Mouse (Mus musculus) heart, postnatal 25 days (tissue): ENCODE measurements around the gene Eif3d. TPM values are rescaled to one million over a fixed set of nuclear protein-coding genes. Genes with fewer than 3 reads are reported as not detected.

ENCODE experiments used
- DNase-seq: peaks from one replicate; pipeline ENCODE4 v3.0.0; 2022; ENCODE audit warnings: low spot score
- intact Hi-C: fragments of 180-260 bp; cut with DNase I; formaldehyde crosslinking; loops from one replicate; pipeline ENCODE4 v1.15.1; 2025
- total RNA-seq, 2 experiments: library from RNA; stranded (reverse); gene quantifications; 2 replicates each; pipeline ENCODE4 v1.2.3; 2021

Gene Eif3d
- total RNA-seq, 2 experiments from 2014 or later: 69.3 to 69.5 TPM

- intact Hi-C loops: no loop called here
- no peak for DNase-seq
Measured at GRCm38 (mm10) chr15:77923267-77924035, 47.2 kb downstream of the Eif3d start.

GRCm38 (mm10) chr15:77922710-77923109 is 47.9 kb downstream of the Eif3d start:
- no peak for DNase-seq
- intact Hi-C loops: no loop called here

- no peak for DNase-seq
- intact Hi-C loops: no loop called here
Measured at GRCm38 (mm10) chr15:77921636-77922035, 49.0 kb downstream of the Eif3d start.

- intact Hi-C loops: no loop called here
- DNase-seq: no peak
Measured at GRCm38 (mm10) chr15:77920511-77921462, 49.8 kb downstream of the Eif3d start.

GRCm38 (mm10) chr15:77919441-77919840 is 51.2 kb downstream of the Eif3d start:
- intact Hi-C loops: loop anchor here (5.0 kb wide), 1 partner anchor 77 kb away; the partner anchor contains the start of gene Myh9
- DNase-seq: no peak

GRCm38 (mm10) chr15:77916851-77917544 is 53.6 kb downstream of the Eif3d start:
- intact Hi-C loops: loop anchor here (2.0 to 5.0 kb wide), 3 partner anchors 75 to 142 kb away; partner anchors contain the start of gene Myh9
- DNase-seq: peak; percentile 75

- no peak for DNase-seq
- intact Hi-C loops: loop anchor here (5.0 kb wide), 1 partner anchor 73 kb away; the partner anchor contains the start of gene Myh9
Measured at GRCm38 (mm10) chr15:77915287-77915686, 55.3 kb downstream of the Eif3d start.

- DNase-seq: no peak
- intact Hi-C loops: loop anchor here (5.0 kb wide), 1 partner anchor 57 kb away; no protein-coding TSS in a partner anchor
Measured at GRCm38 (mm10) chr15:77914507-77914906, 56.1 kb downstream of the Eif3d start.

- DNase-seq: no peak
- intact Hi-C loops: loop anchor here (5.0 kb wide), 1 partner anchor 56 kb away; no protein-coding TSS in a partner anchor
Measured at GRCm38 (mm10) chr15:77913054-77913453, 57.6 kb downstream of the Eif3d start.

GRCm38 (mm10) chr15:77912585-77912984 is 58.0 kb downstream of the Eif3d start:
- DNase-seq: no peak
- intact Hi-C loops: loop anchor here (5.0 kb wide), 1 partner anchor 55 kb away; no protein-coding TSS in a partner anchor

GRCm38 (mm10) chr15:77912048-77912447 is 58.6 kb downstream of the Eif3d start:
- intact Hi-C loops: loop anchor here (5.0 kb wide), 1 partner anchor 55 kb away; no protein-coding TSS in a partner anchor
- DNase-seq: peak; percentile 31

- peak; percentile 40 for DNase-seq
- intact Hi-C loops: loop anchor here (5.0 kb wide), 1 partner anchor 54 kb away; no protein-coding TSS in a partner anchor
Measured at GRCm38 (mm10) chr15:77911065-77911464, 59.5 kb downstream of the Eif3d start.

Other genes with a start within 250 kb of the Eif3d start
- not detected for gene Apol9b, start 241.8 kb downstream of the Eif3d start, total RNA-seq
- not detected for gene Apol8, start 213.8 kb downstream of the Eif3d start, total RNA-seq
- 100 to 1,000 TPM; 122 to 124 TPM for gene Myh9, start 128.6 kb downstream of the Eif3d start, total RNA-seq
- gene Txn2, start 41.8 kb downstream of the Eif3d start, total RNA-seq: 100 to 1,000 TPM; 278 to 282 TPM
- gene Foxred2, start 14.1 kb downstream of the Eif3d start, total RNA-seq: under 1 TPM; 0.34 to 0.42 TPM
- not detected for gene Cacng2, start 149.2 kb upstream of the Eif3d start, total RNA-seq
- 10 to 100 TPM; 10.2 to 11.2 TPM for gene Ift27, start 203.3 kb upstream of the Eif3d start, total RNA-seq
- under 1 TPM; 0.64 to 0.91 TPM for gene Pvalb, start 235.6 kb upstream of the Eif3d start, total RNA-seq